Mouse (Mus musculus): ENCODE measurements around the gene Ugt1a7c.

GRCm38 (mm10) chr1:88225741-88226140 lies 130.9 kb downstream of the Ugt1a7c start:
- TF ChIP-seq POLR2A (IDR thresholded peaks at IDR 0.05; ENCODE audit: borderline replicate concordance, control insufficient read depth, low read depth, low read length) (no peak), CTCF (IDR thresholded peaks at IDR 0.05; ENCODE audit: control insufficient read depth, insufficient read depth, low read length) (no peak)
